Mouse (Mus musculus) hematopoietic stem cell, adult 5-6 weeks (primary cell): ENCODE results near the gene Utp18. TPM values are rescaled to one million over a fixed set of nuclear protein-coding genes. Genes with fewer than 3 reads are reported as not detected.
"Not testable (repeated sequence)": the region's sequence is repeated elsewhere in the genome, so short reads cannot be mapped to it uniquely, and the experiment has no call there.

Experiments
- ATAC-seq, 2 experiments: fragments of 125-278 bp in 1 of 2; replicated peaks in 1 of 2; 2 replicates each; pipeline ENCODE4 v1.8.0; 2016 to 2017; ENCODE audit warnings: inconsistent platforms in 2 of 2, mild to moderate bottlenecking in 2 of 2, moderate number of reproducible peaks in 2 of 2, low read depth in 1 of 2, moderate TSS enrichment in 1 of 2; ENCODE audit not compliant: low FRiP score in 2 of 2, poor library complexity in 2 of 2, severe bottlenecking in 2 of 2, insufficient read depth in 1 of 2, low TSS enrichment in 1 of 2
- total RNA-seq: library from RNA; stranded (forward); fragments of 172-1452, 232-1000 nt; gene quantifications from 2 replicates; pipeline ENCODE4 v1.2.3, GENCODE M21; 2017

Gene Utp18
- 44.1 and 68.1 TPM in 2 replicates for total RNA-seq

DNA sequence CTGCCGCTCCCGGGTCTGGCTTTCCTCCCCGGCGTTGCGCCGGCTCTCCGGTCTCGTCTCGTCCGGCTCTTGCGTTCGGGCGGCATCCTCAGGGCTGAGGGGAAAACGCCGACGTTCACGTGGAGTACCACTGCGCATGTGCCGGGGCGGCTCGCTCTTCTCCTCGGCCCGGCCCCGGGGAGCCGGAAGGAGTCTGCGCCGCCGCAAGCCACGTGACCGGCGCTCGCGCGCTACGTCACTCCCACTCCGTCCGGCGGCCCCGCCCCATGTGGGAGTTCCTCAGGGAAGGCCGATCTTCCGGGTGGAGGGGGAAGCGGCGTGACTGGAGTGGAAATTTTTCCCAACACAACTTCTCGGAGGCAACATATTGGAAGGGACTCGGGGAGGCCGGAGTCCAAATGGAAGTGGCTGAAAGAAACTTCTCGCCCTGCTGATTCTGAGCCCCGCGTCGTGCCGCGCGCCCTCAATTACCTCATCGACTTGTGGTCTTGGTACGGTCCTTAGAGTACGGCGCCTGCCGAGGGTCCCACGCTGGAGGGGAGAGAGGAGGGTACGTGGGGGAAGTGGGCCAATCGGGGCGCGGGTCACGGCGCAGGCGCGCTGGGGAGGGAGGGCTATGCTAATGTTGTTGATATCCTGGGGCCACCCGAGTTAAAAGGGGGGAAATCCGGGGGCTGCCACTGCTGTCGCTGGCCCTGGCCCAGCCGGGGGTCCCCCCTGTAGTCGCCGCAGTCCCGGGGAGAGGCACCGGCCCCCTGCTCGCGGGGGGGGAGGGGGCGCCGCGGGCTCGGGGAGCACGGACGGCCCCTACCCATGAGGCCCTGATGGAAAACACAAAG lies at the start of gene Utp18, which contains the start of gene Mbtd1:
Gene Utp18, minus strand, starts transcription at position 195 of the 839 bp plus-strand sequence.
Gene Mbtd1, plus strand, starts transcription at position 281 of the 839 bp plus-strand sequence.
- ATAC-seq: peak; percentile 84 to 90

DNA sequence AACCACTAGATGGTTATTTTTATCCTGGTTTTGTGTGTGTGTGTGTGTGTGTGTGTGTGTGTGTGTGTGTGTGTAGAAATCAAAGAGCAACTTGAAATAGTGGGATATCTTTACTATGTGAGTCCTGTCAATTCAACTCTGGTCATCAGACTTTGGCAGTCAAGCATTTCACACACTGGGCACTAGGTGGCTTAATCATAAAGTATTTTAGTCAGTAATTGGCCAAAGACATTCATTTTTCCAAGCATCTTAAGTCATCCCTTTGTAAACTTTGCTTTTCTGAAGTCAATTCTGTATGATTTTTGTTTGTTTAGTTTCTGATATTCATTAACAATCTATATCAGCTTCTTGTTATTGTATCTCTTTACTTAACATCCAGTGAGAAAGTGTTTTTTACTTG lies 43.5 kb upstream of the Utp18 start:
- no peak for ATAC-seq

DNA sequence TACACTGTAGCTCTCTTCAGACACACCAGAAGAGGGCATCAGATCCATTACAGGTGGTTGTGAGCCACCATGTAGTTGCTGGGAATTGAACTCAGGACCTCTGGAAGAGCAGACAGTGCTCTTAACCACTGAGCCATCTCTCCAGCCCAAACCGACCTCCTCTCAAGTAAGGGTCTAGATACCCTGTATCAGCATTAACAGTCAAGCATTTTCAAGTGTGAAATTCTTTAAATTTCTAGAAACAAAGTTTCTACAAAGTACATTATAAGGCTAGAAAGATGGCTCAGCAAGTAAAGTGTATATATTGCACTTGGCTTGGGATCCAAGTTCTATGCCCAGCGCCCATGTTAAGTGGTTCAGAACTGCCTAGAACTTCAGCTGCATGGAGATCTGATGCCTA lies 29.5 kb upstream of the Utp18 start:
- ATAC-seq: not testable (repeated sequence)

DNA sequence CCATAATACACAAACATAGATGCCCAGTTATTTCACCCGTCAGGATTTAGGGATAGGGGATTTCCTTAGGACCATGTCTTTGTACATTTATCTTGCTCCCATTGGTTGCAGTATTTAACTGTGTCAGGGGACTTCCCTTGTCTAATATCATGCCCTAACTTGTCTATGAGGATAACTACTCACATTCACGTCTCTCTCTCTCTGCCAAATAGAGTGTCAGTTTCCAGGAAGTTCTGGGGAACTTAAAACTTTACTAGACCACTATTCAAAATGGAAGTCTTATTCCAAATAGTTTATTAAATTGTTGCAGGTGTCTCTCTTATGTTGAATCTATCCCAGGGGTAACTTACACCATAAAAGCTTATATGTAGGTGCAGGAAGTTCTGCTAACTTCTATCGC lies 26.0 kb upstream of the Utp18 start:
- ATAC-seq: no peak

DNA sequence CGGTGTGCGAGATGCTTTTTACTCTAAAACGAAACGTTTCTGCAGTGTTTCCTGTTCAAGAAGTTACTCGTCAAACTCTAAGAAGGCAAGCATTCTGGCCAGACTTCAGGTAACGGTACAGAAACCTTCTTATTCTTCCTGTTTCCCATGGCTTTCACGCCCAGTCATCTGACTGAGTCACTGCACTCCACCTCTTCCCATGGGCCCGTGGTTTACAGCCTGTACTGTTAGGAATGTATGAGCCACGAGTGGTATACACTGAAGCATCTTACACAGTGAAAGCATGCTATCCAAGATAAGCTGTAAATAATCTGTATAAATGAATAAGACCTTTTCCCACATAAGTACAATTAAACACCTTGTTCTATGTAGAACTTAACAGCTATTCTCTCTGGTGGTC lies 23.3 kb upstream of the Utp18 start:
- ATAC-seq: no peak

DNA sequence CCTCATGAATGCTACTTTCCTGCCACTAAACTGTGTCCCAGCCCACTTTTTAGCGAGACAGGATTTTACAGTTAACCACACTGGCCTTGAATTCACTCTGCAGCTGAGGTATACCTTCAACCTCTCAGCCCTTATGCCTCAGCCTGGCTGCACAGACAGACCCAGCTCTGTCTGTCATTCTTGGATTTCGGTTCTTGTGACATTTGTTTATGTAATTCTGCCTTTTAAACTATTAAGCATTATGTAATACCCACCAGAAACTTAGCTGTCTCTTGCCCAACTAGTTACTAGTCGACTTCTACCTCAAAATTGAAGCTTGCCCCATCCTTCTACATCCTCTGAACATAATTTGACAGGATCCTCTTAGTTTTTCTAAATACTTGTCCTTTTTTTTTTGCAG lies 22.3 kb upstream of the Utp18 start:
- ATAC-seq: no peak; a peak in 1 of 4 replicates

DNA sequence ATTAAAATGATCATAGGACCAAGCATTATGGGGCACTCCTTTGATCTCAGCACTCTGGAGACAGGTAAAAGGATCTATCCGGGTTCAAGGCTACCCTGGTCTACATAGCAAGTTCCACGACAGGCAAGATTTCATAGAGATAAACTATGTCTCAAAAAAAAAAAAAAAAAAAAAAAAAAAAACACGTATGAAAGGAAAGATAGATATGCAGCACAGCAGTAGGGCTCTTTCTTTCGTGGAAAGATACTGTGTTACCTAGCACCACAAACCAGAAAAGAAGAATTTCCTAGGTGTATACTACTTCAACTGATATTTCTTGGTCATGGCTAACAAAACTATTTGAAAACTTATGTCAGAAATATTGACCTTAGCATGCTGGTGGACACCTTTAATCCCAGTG lies 21.3 kb upstream of the Utp18 start:
- no peak for ATAC-seq

DNA sequence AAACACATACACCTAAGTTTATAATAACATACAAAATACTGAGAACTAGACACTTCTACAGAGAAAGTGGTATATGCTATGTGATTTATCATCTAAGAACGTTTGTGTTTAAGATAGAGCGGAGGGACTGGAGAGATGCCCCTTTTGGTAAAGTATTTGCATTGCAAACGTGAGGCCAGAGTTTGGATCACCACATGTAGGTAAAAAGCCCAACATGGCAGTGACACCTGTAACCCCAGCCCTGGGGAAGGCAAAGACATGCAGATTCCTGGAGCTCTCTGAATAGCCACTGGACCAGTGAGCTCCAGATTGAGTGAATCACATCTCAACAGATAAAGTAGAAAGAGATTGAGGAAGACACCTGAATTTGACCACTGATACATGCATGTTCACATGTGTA lies 12.2 kb upstream of the Utp18 start:
- ATAC-seq: no peak

DNA sequence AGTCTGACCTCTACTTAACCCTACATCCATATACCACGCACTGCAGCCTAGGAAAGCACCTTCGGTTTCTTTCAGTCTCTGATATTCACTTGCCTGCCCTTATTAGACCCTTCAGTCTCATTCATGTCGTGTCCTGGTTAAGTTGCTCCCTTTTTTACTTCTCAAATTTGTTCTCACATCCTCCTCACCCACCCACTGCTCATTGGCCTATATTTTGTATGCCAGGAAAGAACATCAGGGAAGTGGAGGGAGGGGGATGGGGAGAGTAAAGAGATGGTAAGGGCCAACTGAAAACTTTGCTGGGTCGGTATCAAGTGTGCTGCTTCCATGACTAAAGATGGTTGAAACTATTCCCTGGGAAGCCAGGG lies 1.5 kb upstream of the Utp18 start:
- peak in 1 of 2 experiments; percentile 1; a peak in 1 of 4 replicates for ATAC-seq

DNA sequence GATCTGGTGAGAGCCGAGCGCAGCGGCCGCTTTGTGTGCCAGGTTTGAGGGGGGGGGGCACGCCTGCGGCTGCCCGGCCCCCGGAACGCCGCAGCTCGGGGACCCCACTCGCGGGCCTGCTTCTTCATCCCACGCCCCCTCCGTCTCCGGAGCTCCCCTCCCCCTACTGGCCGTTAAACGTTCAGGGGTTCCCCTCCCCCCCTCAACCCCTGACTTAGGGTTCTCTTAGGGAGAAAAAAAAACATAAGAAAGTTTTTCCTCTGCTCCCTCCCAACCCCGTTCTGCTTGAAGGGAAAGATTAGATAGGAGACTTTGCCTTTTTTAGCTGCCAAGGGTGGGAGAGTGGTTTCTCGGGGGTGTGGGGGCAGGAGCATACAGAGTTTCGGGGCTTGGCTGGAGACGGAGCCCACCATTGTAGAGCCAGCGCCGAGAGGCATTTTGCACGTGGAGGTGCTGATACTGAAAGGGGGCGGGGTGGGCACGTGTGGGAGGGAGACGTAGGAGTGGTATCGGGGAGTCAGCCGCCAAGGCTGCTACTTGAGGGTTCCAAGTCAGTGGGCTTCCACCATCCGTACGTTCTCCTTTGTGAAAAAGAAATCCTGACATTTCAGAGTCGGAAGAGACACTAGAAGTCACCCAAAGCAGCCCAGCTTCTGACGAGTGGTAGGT lies 979 bp upstream of the Utp18 start:
- peak in 1 of 2 experiments; percentile 44; a peak in 2 of 4 replicates for ATAC-seq

DNA sequence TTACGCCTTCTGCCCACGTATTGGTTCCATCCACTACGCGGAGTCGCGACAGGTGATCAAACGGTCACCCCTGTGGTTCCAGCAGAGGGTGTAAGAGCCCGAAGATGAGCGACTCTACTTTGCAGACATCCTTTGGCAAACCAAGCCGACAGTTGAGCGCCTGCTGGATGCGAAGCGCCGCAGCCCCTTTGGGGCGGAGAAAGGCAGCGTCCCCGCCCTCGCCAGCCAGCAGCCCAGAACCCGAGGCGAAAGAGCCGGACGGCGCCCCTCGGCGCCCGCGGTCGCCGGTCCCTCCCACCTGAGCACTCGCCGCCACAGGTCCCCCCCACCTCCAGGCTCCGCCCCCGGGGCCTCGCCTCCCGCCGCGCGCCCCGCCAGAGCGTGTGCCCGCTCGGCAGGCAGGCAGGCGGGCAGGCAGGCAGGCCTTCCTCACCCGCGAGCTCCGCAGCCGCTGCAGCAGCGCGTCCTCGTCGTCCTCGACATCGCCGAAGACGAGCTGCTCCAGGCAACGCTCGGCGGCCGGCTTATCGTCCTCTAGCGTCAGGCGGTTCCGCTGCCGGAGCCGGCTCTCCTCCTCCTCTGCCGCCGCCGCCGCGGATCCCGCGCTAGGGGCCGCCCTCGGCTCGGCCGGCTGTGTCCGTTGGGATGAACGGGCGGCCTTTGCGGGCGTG lies 530 bp downstream of the Utp18 start:
- peak; percentile 23 to 28; a peak in 2 of 4 replicates for ATAC-seq

DNA sequence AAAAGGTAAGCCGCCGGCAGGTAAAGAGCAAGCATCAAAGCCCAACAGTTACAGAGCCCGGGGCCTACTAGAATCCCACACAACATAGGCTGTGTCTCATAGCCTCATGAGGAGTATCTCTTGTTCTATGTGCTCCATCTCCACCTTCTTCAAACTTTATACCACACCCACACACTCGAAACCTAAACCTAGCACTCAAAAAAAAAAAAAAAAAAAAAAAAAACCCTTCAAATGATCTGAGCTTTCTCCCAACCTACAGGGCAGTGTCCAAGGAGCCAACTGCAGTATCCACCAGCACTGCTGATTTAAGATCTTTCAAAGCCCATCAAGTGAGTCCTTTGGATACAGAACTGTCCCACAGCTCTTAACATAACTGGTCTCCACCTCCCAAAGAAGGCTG lies 1.5 kb downstream of the Utp18 start:
- ATAC-seq: no peak

DNA sequence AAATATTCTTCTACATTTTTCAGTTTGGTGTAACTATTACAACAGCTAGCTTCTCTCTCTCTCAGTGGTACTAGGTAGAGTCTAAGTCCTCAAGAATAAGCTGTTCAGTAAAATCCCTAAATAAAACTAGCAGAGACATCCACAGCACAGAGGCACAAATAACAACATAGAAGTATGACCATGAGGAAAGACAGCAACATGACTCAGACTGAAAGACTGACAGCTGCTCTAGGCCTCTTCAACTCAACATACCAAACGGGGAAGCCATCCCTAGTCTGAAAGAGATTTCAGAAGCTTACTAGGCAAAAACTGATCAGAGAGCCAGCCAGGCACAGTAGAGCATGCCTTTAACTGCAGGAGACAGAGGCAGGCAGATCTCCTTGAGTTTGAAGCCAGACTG lies 22.9 kb downstream of the Utp18 start:
- ATAC-seq: no peak

DNA sequence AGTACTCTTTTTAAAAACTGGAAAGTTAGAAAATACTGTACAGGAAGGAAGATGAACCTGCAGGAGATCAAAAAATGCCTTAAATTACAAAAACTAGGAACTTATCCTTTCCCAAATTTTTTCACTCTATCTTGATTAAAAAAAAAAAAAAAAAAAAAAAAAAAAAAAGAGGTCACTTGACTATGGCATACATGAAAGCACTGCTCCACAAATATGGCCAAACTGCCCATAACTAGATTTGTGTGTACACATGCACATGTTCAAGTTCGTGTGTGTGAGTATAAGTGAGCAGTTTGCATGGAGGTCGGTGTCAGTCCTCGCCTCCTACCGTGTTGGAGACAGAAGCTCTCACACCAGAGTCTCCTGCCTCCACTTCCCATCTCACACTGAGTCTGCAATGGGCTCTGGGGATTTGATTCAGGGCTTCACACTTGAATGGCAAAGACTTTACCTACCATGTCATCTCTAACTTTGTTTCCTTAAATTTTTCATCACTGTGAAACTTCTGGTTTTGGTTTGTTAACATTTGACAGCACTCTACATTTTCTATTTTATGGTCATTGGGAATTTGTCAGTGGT lies 23.4 kb downstream of the Utp18 start:
- ATAC-seq: no peak

DNA sequence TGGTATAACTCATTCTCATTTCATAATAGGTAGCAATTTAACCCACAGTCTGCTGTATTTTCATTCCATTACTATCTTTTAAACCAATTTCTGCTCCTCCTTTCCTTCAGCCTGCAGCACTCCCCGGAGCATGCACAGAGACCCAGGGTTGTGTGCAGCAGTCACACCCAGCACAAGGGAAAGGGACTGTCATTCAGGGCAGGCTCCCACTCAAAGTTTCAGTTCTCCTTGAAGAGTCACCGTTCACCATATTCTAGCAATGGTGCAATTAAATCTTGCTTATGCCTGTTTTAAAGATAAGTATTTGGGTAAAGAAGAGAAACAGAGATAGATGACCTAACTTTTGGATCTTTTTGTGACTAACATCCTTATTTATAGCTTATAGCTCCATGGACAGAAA lies 24.4 kb downstream of the Utp18 start:
- no peak for ATAC-seq

DNA sequence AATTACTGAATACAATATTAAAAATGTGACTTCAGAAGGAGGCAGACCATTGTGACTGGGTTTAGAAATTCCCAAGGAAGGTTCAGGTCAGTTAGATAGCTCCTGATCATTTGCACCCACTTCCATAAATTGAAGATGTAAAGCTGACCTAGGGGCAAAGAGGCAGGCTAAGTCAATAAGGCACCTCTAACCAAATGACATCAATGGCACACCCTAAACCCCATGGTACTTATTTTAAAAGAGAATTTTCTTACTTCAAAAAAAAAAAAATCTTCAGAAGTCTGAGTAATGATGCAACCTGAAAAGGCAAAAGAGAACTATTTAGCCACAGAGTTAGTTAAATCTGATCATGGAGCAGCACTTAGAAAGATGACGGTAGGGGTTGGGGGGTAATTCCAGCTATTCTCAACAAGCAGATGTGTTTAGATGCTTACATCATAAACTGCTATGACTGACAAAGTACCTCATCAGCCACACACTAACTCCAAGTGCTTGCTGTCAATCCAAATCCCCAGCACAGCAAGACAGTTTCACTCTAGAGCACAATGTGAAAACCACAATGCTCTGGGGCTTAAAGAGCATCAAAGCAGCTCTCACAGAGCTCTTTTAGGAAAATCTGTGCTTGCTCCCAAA lies 24.9 kb downstream of the Utp18 start:
- no peak for ATAC-seq

DNA sequence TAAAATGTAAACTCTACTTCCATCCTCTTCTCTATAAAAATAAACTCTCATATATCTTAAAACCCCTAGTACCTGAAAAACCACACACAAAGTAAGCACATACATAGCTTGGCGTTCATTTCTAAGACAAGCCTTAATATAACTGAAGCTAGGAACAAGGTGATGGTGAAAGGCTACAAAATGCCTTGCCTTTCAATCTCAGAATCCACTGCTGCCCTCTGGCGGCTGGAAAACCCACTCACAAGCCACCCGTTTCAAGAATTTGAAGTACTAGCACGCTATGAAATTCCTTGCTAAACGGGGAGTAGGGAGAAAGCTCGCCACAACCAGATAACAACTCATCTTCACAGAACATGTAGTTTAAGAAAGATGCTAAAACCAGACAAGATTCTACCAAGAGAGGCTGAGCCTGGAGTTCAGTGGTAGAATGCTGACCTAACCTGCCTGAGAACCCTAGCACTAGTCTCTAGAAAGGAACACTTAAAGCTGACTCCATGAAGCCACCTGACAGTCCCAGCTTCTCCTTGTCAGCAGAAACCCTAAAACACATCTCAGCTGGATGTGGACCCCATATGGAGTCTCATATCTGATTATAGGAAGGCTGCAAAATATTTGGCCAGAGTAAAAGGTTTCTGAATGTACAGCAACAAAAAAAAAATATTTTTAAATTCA lies 29.1 kb downstream of the Utp18 start:
- peak; percentile 65 to 69; a peak in 2 of 4 replicates for ATAC-seq
